Mouse (Mus musculus) cerebellum, adult (tissue): ENCODE measurements around the gene Arl6ip4.
A peak's percentile ranks its signal among the peaks of the same experiment; 100 is the strongest.

Experiments used
- ATAC-seq: cut with Nextera tagmentation; 2 replicates; pipeline ENCODE4 v1.9.2; 2017; ENCODE audit warnings: mild to moderate bottlenecking, moderate library complexity, mixed read lengths; ENCODE audit not compliant: insufficient number of reproducible peaks, low FRiP score, low TSS enrichment

Arl6ip4 gene

GRCm38 (mm10) chr5:124115990-124116845 lies at the start of gene Arl6ip4:
Gene Arl6ip4, plus strand, starts transcription at chr5:124116089.
- ATAC-seq, result no peak

- ATAC-seq, result no peak
These were observed 46.2 kb upstream of the Arl6ip4 start for GRCm38 (mm10) chr5:124069657-124070056.

GRCm38 (mm10) chr5:124073682-124074081 lies 42.2 kb upstream of the Arl6ip4 start:
- no peak for ATAC-seq

- ATAC-seq, result no peak
These were observed 41.0 kb upstream of the Arl6ip4 start for GRCm38 (mm10) chr5:124074845-124075307.

- ATAC-seq, result no peak
These were observed 40.2 kb upstream of the Arl6ip4 start for GRCm38 (mm10) chr5:124075716-124076115.

- ATAC-seq, result no peak
These were observed 39.3 kb upstream of the Arl6ip4 start for GRCm38 (mm10) chr5:124076559-124076958.

- no peak for ATAC-seq
These were observed 38.6 kb upstream of the Arl6ip4 start for GRCm38 (mm10) chr5:124077241-124077640.

GRCm38 (mm10) chr5:124077856-124078460 lies 37.9 kb upstream of the Arl6ip4 start:
- ATAC-seq, result no peak

- 0 out of 2 replicates have a peak, but pooled peaks have one; percentile 22 for ATAC-seq
These were observed 37.0 kb upstream of the Arl6ip4 start for GRCm38 (mm10) chr5:124078794-124079416.

GRCm38 (mm10) chr5:124079880-124080279 lies 36.0 kb upstream of the Arl6ip4 start:
- no peak for ATAC-seq

- ATAC-seq, result no peak
These were observed 33.4 kb upstream of the Arl6ip4 start for GRCm38 (mm10) chr5:124082447-124082846.

- no peak for ATAC-seq
These were observed 32.8 kb upstream of the Arl6ip4 start for GRCm38 (mm10) chr5:124082941-124083688.

- no peak for ATAC-seq
These were observed 31.9 kb upstream of the Arl6ip4 start for GRCm38 (mm10) chr5:124083850-124084587.

- ATAC-seq, result peak; percentile 61; the same call in 1 of the 2 replicates
These were observed 31.2 kb upstream of the Arl6ip4 start for GRCm38 (mm10) chr5:124084588-124085173.

- ATAC-seq, result no peak
These were observed 30.4 kb upstream of the Arl6ip4 start for GRCm38 (mm10) chr5:124085513-124085912.

- no peak for ATAC-seq
These were observed 29.0 kb upstream of the Arl6ip4 start for GRCm38 (mm10) chr5:124086876-124087275.

GRCm38 (mm10) chr5:124089868-124090267 lies 26.0 kb upstream of the Arl6ip4 start:
- no peak for ATAC-seq

- no peak for ATAC-seq
These were observed 23.9 kb upstream of the Arl6ip4 start for GRCm38 (mm10) chr5:124091951-124092406.

GRCm38 (mm10) chr5:124093120-124093794 lies 22.6 kb upstream of the Arl6ip4 start:
- 0 out of 2 replicates have a peak, but pooled peaks have one; percentile 21 for ATAC-seq
